Mouse (Mus musculus): ENCODE measurements around the gene Nudt17. TPM values are rescaled to one million over a fixed set of nuclear protein-coding genes. Genes with fewer than 3 reads are reported as not detected.

Nudt17 gene
- polyA plus RNA-seq, 1 experiment from 2014 or later, result 12.0 TPM

GRCm38 (mm10) chr3:96700376-96700775 is 8.0 kb downstream of the Nudt17 start:
- ATAC-seq (replicated peaks; ENCODE audit: insufficient number of reproducible peaks, low FRiP score, low TSS enrichment, low read depth), result no peak
- no peaks in the 10 kb centered on the region; the same call in none of the 2 replicates for H3K36me3 ChIP-seq (replicated peaks; ENCODE audit: control insufficient read depth, insufficient read depth, low read depth, low read length)
- H3K4me2 ChIP-seq (ENCODE audit: low read depth, low read length), result no peak overlapping the region
- H3K27ac ChIP-seq (replicated peaks; ENCODE audit: low read depth, low read length), result no peak overlapping the region
- H3K9me3 ChIP-seq (replicated peaks; ENCODE audit: control insufficient read depth, low read length), result no peaks in the 10 kb centered on the region
- no peaks in the 10 kb centered on the region for H3K27me3 ChIP-seq (ENCODE audit: control insufficient read depth, insufficient read depth, low read length)
- WGBS, result 55% methylated on average over 7 of the region's 7 CpGs
- no peaks in the 10 kb centered on the region for H3K4me1 ChIP-seq (ENCODE audit: control insufficient read depth, insufficient read depth, low read length)
- no peak overlapping the region for H3K4me3 ChIP-seq (ENCODE audit: low read depth, low read length)
- DNase-seq (ENCODE audit: low spot score), result peak; percentile 66
- no peak overlapping the region for H3K9ac ChIP-seq (replicated peaks; ENCODE audit: low read length)

DNA sequence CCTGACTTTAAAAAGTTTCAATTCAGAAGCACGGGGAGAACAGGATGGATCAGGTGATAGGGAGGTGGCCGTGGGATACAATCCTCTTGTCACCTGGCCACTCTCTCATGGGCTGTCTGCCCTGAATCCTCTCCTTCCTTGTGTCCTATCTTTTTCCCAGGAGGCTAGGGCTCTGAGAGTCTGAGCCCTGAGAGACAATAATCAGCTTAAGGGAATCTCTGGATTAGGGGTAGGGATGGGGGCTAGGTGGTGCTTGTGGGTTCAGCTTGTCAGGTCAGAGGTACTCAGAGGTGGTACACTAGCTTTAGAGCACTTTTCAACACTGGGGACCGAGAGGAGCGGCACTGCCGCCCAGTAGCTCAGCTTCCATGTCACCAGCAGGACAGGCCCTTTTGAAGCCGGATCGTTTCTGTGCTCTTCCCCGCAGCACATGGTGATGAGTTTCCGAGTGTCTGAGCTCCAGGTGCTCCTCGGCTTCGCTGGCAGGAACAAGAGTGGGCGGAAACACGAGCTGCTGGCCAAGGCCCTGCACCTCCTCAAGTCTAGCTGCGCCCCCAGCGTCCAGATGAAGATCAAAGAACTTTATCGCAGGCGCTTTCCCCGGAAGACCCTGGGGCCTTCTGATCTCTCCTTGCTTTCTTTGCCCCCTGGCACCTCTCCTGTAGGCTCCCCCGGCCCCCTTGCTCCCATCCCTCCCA is 9.2 kb downstream of the Nudt17 start:
- WGBS, result 53% methylated on average over 19 of the region's 19 CpGs
- H3K9ac ChIP-seq (replicated peaks; ENCODE audit: low read length), result no peak overlapping the region
- no peaks in the 10 kb centered on the region; the same call in none of the 2 replicates for H3K36me3 ChIP-seq (replicated peaks; ENCODE audit: control insufficient read depth, insufficient read depth, low read depth, low read length)
- H3K9me3 ChIP-seq (replicated peaks; ENCODE audit: control insufficient read depth, low read length), result no peaks in the 10 kb centered on the region
- no peak for DNase-seq (ENCODE audit: low spot score)
- H3K27ac ChIP-seq (replicated peaks; ENCODE audit: low read depth, low read length), result no peak overlapping the region
- H3K4me3 ChIP-seq (ENCODE audit: low read depth, low read length), result no peak overlapping the region
- H3K4me1 ChIP-seq (ENCODE audit: control insufficient read depth, insufficient read depth, low read length), result no peaks in the 10 kb centered on the region
- no peaks in the 10 kb centered on the region for H3K27me3 ChIP-seq (ENCODE audit: control insufficient read depth, insufficient read depth, low read length)
- no peak overlapping the region for H3K4me2 ChIP-seq (ENCODE audit: low read depth, low read length)
- ATAC-seq (replicated peaks; ENCODE audit: insufficient number of reproducible peaks, low FRiP score, low TSS enrichment, low read depth), result no peak

DNA sequence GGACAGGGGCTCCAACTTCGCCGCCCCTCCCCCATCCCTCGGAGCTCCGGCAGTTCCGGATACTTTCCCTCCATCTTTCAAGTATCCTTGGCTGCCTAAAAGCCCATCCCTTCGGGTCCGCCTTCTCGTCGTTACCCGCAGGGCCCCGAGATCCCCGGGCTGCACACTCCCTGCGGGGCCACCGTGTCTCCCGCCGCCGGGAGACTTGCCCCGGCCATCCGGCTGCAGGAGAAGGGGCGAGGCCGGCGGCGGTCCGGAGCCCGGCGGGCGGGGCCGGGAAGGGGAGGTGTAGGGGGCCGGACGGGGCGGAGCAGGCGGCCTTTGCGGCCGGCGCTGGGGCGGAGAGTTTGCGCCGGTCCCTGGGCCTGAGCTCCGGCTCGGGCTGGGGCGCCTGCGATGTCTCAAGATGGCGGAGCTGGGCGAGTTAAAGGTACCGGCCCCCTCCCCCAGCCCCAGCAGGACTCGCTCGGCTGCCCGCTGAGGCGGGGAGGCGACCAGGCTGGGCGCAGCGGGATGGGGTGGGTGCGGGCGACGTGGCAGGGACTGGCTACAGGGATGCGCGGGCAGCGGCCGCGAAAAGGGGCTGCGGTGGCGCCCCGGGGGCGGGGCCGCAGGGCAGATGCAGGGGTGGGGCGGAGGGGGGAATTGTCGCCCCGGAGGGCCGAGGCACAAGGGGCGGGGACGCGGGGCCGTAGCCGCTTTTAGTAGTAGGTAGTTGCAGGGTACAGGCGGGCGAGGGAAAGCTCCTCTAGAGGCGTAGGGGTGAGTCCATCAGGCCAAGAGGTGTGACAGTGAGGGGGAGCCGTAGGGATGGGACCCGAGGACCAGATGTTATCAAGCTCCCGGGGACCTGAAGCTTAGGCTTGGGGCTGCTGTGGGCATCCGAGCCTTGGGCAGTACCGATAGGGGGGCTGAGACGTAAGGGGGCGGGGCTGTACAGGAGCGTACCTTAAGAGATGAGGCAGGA is 11.3 kb downstream of the Nudt17 start:
- Histone ChIP-seq H3K4me2 (ENCODE audit: low read depth, low read length) (peak overlapping the region; percentile 53), H3K9me3 (replicated peaks; ENCODE audit: control insufficient read depth, low read length) (no peaks in the 10 kb centered on the region), H3K27ac (replicated peaks; ENCODE audit: low read depth, low read length) (peak overlapping the region; percentile 92), H3K4me3 (ENCODE audit: low read depth, low read length) (peak overlapping the region; percentile 85), H3K4me1 (ENCODE audit: control insufficient read depth, insufficient read depth, low read length) (no peaks in the 10 kb centered on the region), H3K36me3 (replicated peaks; ENCODE audit: control insufficient read depth, insufficient read depth, low read depth, low read length) (no peaks in the 10 kb centered on the region; the same call in 1 of the 2 replicates), H3K27me3 (ENCODE audit: control insufficient read depth, insufficient read depth, low read length) (no peaks in the 10 kb centered on the region), H3K9ac (replicated peaks; ENCODE audit: low read length) (peak overlapping the region; percentile 89)
- peak; percentile 90 for ATAC-seq (replicated peaks; ENCODE audit: insufficient number of reproducible peaks, low FRiP score, low TSS enrichment, low read depth)
- WGBS, result under 1% methylated on average over 80 of the region's 85 CpGs
- DNase-seq (ENCODE audit: low spot score), result peak; percentile 93

DNA sequence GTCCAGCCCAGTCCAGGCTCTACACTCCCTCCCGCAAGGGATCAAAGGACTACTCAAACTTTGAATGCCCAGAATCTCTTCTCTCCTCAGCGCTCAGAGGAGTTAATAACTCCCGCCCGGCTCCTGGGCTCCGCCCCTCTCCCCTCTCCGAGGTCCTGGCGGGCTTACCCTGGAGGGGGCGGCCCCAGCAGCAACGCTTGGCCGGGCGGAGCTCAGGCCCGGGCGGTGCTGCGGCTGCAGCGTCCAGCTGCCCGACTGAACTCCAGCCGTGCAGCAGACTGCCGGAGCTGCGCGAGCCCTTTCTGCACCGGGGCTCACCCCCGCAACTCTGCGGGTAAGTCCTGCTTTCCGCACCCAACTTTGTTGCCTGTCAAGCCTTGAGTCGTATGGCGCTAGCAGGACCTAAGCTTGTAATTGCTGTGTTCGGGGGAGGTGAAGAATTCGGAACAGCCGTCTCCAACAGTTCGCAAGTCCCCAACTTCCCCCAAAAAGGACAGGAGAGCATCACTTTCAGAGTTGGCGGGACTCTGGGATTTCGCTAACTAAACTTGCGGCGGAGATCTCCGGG is 12.1 kb downstream of the Nudt17 start, which contains the start of gene Pias3:
Gene Pias3 (plus strand): TSS at position 187 of the 568 bp plus-strand sequence.
- Histone ChIP-seq H3K4me2 (ENCODE audit: low read depth, low read length) (peak within 1 kb of the TSS; percentile 53), H3K4me3 (ENCODE audit: low read depth, low read length) (peak within 1 kb of the TSS; percentile 85), H3K9ac (replicated peaks; ENCODE audit: low read length) (peak within 1 kb of the TSS; percentile 89), H3K9me3 (replicated peaks; ENCODE audit: control insufficient read depth, low read length) (no peaks in the 10 kb centered on the region), H3K27me3 (ENCODE audit: control insufficient read depth, insufficient read depth, low read length) (no peaks in the 10 kb centered on the region), H3K36me3 (replicated peaks; ENCODE audit: control insufficient read depth, insufficient read depth, low read depth, low read length) (no peaks in the 10 kb centered on the region; the same call in 1 of the 2 replicates), H3K27ac (replicated peaks; ENCODE audit: low read depth, low read length) (peak within 1 kb of the TSS; percentile 92), H3K4me1 (ENCODE audit: control insufficient read depth, insufficient read depth, low read length) (no peaks in the 10 kb centered on the region)
- DNase-seq (ENCODE audit: low spot score) (peak; percentile 91), ATAC-seq (replicated peaks; ENCODE audit: insufficient number of reproducible peaks, low FRiP score, low TSS enrichment, low read depth) (peak; percentile 79)
- WGBS, result 0% methylated on average over 35 of the region's 35 CpGs

DNA sequence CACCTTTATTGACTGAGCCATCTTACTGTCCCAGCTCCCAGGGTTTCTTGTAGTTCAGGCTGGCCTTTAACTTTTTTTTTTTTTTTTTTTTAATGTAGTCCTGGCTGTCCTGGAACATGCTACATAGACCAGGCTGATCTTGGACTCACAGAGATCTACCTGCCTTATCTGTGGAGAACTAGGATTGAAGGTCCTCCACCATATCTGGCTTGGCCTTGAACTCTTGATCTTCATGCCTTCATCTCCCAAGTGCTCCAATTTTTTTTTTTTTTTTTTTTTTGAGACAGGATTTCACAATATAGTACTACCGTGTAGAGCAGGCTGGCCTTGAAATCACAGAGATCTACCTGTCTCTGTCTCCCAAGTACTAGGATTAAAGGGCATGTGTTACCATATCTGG is 14.8 kb downstream of the Nudt17 start:
- ATAC-seq (replicated peaks; ENCODE audit: insufficient number of reproducible peaks, low FRiP score, low TSS enrichment, low read depth) (no peak), DNase-seq (ENCODE audit: low spot score) (no peak)
- Histone ChIP-seq H3K9me3 (replicated peaks; ENCODE audit: control insufficient read depth, low read length) (no peaks in the 10 kb centered on the region), H3K36me3 (replicated peaks; ENCODE audit: control insufficient read depth, insufficient read depth, low read depth, low read length) (no peaks in the 10 kb centered on the region), H3K27me3 (ENCODE audit: control insufficient read depth, insufficient read depth, low read length) (no peaks in the 10 kb centered on the region), H3K4me3 (ENCODE audit: low read depth, low read length) (no peak overlapping the region), H3K4me1 (ENCODE audit: control insufficient read depth, insufficient read depth, low read length) (no peaks in the 10 kb centered on the region), H3K9ac (replicated peaks; ENCODE audit: low read length) (no peak overlapping the region), H3K27ac (replicated peaks; ENCODE audit: low read depth, low read length) (no peak overlapping the region), H3K4me2 (ENCODE audit: low read depth, low read length) (no peak overlapping the region)
- WGBS, result 100% methylated on average over 1 of the region's 1 CpGs

GRCm38 (mm10) chr3:96692506-96692905 is 15.9 kb downstream of the Nudt17 start:
- DNase-seq (ENCODE audit: low spot score) (peak; percentile 45), ATAC-seq (replicated peaks; ENCODE audit: insufficient number of reproducible peaks, low FRiP score, low TSS enrichment, low read depth) (no peak)
- Histone ChIP-seq H3K9me3 (replicated peaks; ENCODE audit: control insufficient read depth, low read length) (no peaks in the 10 kb centered on the region), H3K27ac (replicated peaks; ENCODE audit: low read depth, low read length) (no peak overlapping the region), H3K36me3 (replicated peaks; ENCODE audit: control insufficient read depth, insufficient read depth, low read depth, low read length) (no peaks in the 10 kb centered on the region), H3K4me1 (ENCODE audit: control insufficient read depth, insufficient read depth, low read length) (no peaks in the 10 kb centered on the region), H3K4me2 (ENCODE audit: low read depth, low read length) (no peak overlapping the region), H3K4me3 (ENCODE audit: low read depth, low read length) (no peak overlapping the region), H3K9ac (replicated peaks; ENCODE audit: low read length) (no peak overlapping the region), H3K27me3 (ENCODE audit: control insufficient read depth, insufficient read depth, low read length) (no peaks in the 10 kb centered on the region)
- 20% methylated on average over 3 of the region's 3 CpGs for WGBS

- H3K27ac ChIP-seq (replicated peaks; ENCODE audit: low read depth, low read length), result no peak overlapping the region
- WGBS, result 55% methylated on average over 3 of the region's 3 CpGs
- no peak overlapping the region for H3K4me2 ChIP-seq (ENCODE audit: low read depth, low read length)
- no peaks in the 10 kb centered on the region for H3K36me3 ChIP-seq (replicated peaks; ENCODE audit: control insufficient read depth, insufficient read depth, low read depth, low read length)
- DNase-seq (ENCODE audit: low spot score), result no peak
- no peaks in the 10 kb centered on the region for H3K27me3 ChIP-seq (ENCODE audit: control insufficient read depth, insufficient read depth, low read length)
- no peak overlapping the region for H3K9ac ChIP-seq (replicated peaks; ENCODE audit: low read length)
- no peak overlapping the region for H3K4me3 ChIP-seq (ENCODE audit: low read depth, low read length)
- no peaks in the 10 kb centered on the region for H3K9me3 ChIP-seq (replicated peaks; ENCODE audit: control insufficient read depth, low read length)
- H3K4me1 ChIP-seq (ENCODE audit: control insufficient read depth, insufficient read depth, low read length), result no peaks in the 10 kb centered on the region
- ATAC-seq (replicated peaks; ENCODE audit: insufficient number of reproducible peaks, low FRiP score, low TSS enrichment, low read depth), result no peak
Measured at GRCm38 (mm10) chr3:96690298-96690697, 18.1 kb downstream of the Nudt17 start.

Data from embryonic facial prominence, embryonic 11.5 days (tissue).